Mouse (Mus musculus): ENCODE data around the gene Ankrd11. TPM values are rescaled to one million over a fixed set of nuclear protein-coding genes. Genes with fewer than 3 reads are reported as not detected.

The Ankrd11 gene
- total and polyA plus RNA-seq, 3 experiments, result 49.2 to 235 (median 87.7) TPM

GRCm38 (mm10) chr8:123066101-123066683, 24.1 kb upstream of the Ankrd11 start (continued):
- no peak for TF ChIP-seq GATA1 (IDR thresholded peaks at IDR 0.05; ENCODE audit: low read depth, low read length)
- no peak for TF ChIP-seq TBP (IDR thresholded peaks at IDR 0.05; ENCODE audit: low read depth, low read length)
- TF ChIP-seq SIN3A (IDR thresholded peaks at IDR 0.05; ENCODE audit: low read length), result no peak
- TF ChIP-seq POLR2AphosphoS2 (IDR thresholded peaks at IDR 0.05; ENCODE audit: low read length), result no peak
- TF ChIP-seq ZMIZ1 (IDR thresholded peaks at IDR 0.05; ENCODE audit: low read depth, low read length), result no peak
- TF ChIP-seq GABPA (IDR thresholded peaks at IDR 0.05; ENCODE audit: low read depth, low read length), result no peak
- no peak for TF ChIP-seq KAT2A (conservative IDR thresholded peaks at IDR 0.05; ENCODE audit: low read depth, low read length)

DNA sequence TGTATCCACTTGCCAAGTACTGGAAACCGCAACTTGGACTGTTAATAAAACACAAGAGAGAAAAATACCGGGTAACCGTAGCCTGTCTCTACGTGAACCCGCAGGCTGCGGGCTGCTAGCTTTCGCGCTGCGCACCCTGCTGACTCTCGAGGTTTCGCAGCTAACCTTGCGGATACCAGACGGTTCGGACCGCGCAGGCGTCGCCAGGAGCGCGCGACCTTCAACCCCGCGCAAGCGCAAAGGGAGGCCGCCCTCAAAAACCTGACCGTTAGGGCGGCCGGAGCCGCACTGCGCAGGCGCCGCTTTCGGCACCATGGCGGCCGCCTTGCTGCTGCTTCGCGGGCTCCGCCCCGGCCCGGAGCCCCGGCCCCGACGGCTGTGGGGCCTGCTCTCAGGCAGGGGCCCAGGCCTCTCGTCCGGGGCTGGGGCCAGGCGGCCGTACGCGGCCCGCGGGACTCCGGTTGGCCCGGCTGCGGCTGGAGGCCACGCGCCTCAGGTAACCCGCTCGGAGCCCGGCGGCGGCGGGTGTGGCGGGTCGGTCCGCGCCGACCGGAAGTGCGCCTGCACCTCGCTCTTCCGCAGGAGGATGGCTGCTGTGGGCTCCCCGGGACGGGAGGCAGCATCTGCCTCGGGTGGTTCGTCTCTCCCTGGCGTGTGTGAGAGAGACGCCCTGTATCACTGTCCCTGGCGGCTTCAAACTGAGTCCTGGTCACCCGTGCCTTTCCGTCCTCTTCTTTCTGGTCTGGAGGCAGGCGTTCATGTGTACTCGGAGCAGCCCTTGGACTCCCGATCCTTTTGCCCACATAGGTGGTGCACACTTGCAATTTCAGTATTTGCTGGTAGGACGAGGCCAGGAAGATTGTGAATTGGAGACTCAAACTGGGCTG, 23.4 kb upstream of the Ankrd11 start:
- H3K4me1 ChIP-seq (ENCODE audit: control insufficient read depth in 1 of 2, insufficient read depth in 2 of 2, low read length in 2 of 2), result peaks cover 0 to 12% of the 10 kb centered on the region in 2 experiments; a peak in 3 of 4 replicates
- H3K79me2 ChIP-seq (ENCODE audit: control insufficient read depth, insufficient read depth, low read length, poor library complexity), result peaks cover 30% of the 10 kb centered on the region
- no peaks in the 10 kb centered on the region for H3K27me3 ChIP-seq (ENCODE audit: control insufficient read depth in 1 of 2, insufficient read depth in 2 of 2, low read length in 2 of 2)
- H3K9me3 ChIP-seq (replicated peaks; ENCODE audit: insufficient read depth, low read length), result no peaks in the 10 kb centered on the region
- H3K4me3 ChIP-seq (ENCODE audit: control insufficient read depth in 1 of 2, insufficient read depth in 1 of 2, low read depth in 2 of 2, low read length in 2 of 2), result peak overlapping the region; percentile 91 to 97
- peak overlapping the region; percentile 93 for H3K9ac ChIP-seq (ENCODE audit: control insufficient read depth, low read depth, low read length, poor library complexity, severe bottlenecking)
- peak; percentile 97 for DNase-seq (ENCODE audit: low read depth, low spot score)
- H3K36me3 ChIP-seq (ENCODE audit: control insufficient read depth in 1 of 2, insufficient read depth in 2 of 2, low read length in 2 of 2), result peaks cover 0 to 11% of the 10 kb centered on the region in 2 experiments; a peak in 2 of 4 replicates
- H3K27ac ChIP-seq (ENCODE audit: control insufficient read depth, low read depth, low read length), result peak overlapping the region; percentile 88
- peak; percentile 78 for TF ChIP-seq SIN3A (IDR thresholded peaks at IDR 0.05; ENCODE audit: low read length)
- TF ChIP-seq POLR2A (IDR thresholded peaks at IDR 0.05; ENCODE audit: control insufficient read depth in 1 of 2, insufficient read depth in 1 of 2, low read depth in 1 of 2, low read length in 2 of 2, poor library complexity in 1 of 2), result peak; percentile 96 to 98; a peak in 3 of 4 replicates
- TF ChIP-seq RAD21 (IDR thresholded peaks at IDR 0.05; ENCODE audit: low read depth, low read length), result peak; percentile 2; the same call in 1 of the 2 replicates
- TF ChIP-seq USF2 (IDR thresholded peaks at IDR 0.05; ENCODE audit: borderline replicate concordance in 1 of 2, insufficient read depth in 1 of 2, low read depth in 1 of 2, low read length in 2 of 2), result no peak
- TF ChIP-seq SMC3 (IDR thresholded peaks at IDR 0.05; ENCODE audit: low read depth, low read length), result peak; percentile 41; the same call in 1 of the 2 replicates
- TF ChIP-seq CHD1 (IDR thresholded peaks at IDR 0.05; ENCODE audit: low read depth, low read length), result peak; percentile 43; the same call in 1 of the 2 replicates
- TF ChIP-seq BHLHE40 (IDR thresholded peaks at IDR 0.05; ENCODE audit: borderline replicate concordance, low read depth, low read length), result no peak
- peak; percentile 23; the same call in 1 of the 2 replicates for TF ChIP-seq ETS1 (IDR thresholded peaks at IDR 0.05; ENCODE audit: low read depth, low read length)
- TF ChIP-seq MAX (IDR thresholded peaks at IDR 0.05; ENCODE audit: low read length), result peak; percentile 73
- TF ChIP-seq GATA1 (IDR thresholded peaks at IDR 0.05; ENCODE audit: low read depth, low read length), result no peak
- TF ChIP-seq KAT2A (conservative IDR thresholded peaks at IDR 0.05; ENCODE audit: low read depth, low read length), result peak; percentile 68; the same call in 1 of the 2 replicates
- TF ChIP-seq ZMIZ1 (IDR thresholded peaks at IDR 0.05; ENCODE audit: low read depth, low read length), result peak; percentile 86
- TF ChIP-seq POLR2AphosphoS5 (IDR thresholded peaks at IDR 0.05; ENCODE audit: borderline replicate concordance, low read depth, low read length), result no peak
- TF ChIP-seq USF1 (IDR thresholded peaks at IDR 0.05; ENCODE audit: low read depth, low read length), result no peak
- TF ChIP-seq HCFC1 (IDR thresholded peaks at IDR 0.05; ENCODE audit: low read depth, low read length), result peak; percentile 87
- peak; percentile 54 for TF ChIP-seq MYC (IDR thresholded peaks at IDR 0.05; ENCODE audit: low read depth, low read length)
- peak; percentile 88 for TF ChIP-seq MXI1 (IDR thresholded peaks at IDR 0.05; ENCODE audit: low read depth, low read length)
- TF ChIP-seq GABPA (IDR thresholded peaks at IDR 0.05; ENCODE audit: low read depth, low read length), result no peak
- TF ChIP-seq NRF1 (IDR thresholded peaks at IDR 0.05; ENCODE audit: insufficient read depth, low read depth, low read length, poor library complexity, severe bottlenecking), result peak; percentile 95
- no peak for TF ChIP-seq JUND (IDR thresholded peaks at IDR 0.05; ENCODE audit: low read depth, low read length)
- TF ChIP-seq TCF12 (IDR thresholded peaks at IDR 0.05; ENCODE audit: low read depth, low read length), result peak; percentile 42; the same call in 1 of the 2 replicates
- TF ChIP-seq NELFE (IDR thresholded peaks at IDR 0.05; ENCODE audit: low read depth, low read length), result peak; percentile 96
- peak; percentile 70; the same call in 1 of the 2 replicates for TF ChIP-seq MYB (IDR thresholded peaks at IDR 0.05; ENCODE audit: low read depth, low read length)
- TF ChIP-seq ZC3H11A (IDR thresholded peaks at IDR 0.05; ENCODE audit: low read depth, low read length), result no peak
- TF ChIP-seq CTCF (IDR thresholded peaks at IDR 0.05 in 2 of 3, conservative IDR thresholded peaks at IDR 0.05 in 1 of 3; ENCODE audit: control insufficient read depth in 1 of 3, insufficient read depth in 1 of 3, low read depth in 2 of 3, low read length in 3 of 3, poor library complexity in 1 of 3, severe bottlenecking in 1 of 3), result peak in 2 of 3 experiments; percentile 16 to 35; a peak in 2 of 6 replicates
- TF ChIP-seq E2F4 (IDR thresholded peaks at IDR 0.05; ENCODE audit: borderline replicate concordance, low read depth, low read length), result no peak
- TF ChIP-seq MAZ (IDR thresholded peaks at IDR 0.05; ENCODE audit: low read depth, low read length), result peak; percentile 32; the same call in 1 of the 2 replicates
- no peak for TF ChIP-seq ZKSCAN1 (IDR thresholded peaks at IDR 0.05; ENCODE audit: low read depth, low read length)
- peak; percentile 62 for TF ChIP-seq ELF1 (IDR thresholded peaks at IDR 0.05; ENCODE audit: low read depth, low read length)
